ENCODE assay signal across 9 mouse cellular contexts in the genomic region with DNA sequence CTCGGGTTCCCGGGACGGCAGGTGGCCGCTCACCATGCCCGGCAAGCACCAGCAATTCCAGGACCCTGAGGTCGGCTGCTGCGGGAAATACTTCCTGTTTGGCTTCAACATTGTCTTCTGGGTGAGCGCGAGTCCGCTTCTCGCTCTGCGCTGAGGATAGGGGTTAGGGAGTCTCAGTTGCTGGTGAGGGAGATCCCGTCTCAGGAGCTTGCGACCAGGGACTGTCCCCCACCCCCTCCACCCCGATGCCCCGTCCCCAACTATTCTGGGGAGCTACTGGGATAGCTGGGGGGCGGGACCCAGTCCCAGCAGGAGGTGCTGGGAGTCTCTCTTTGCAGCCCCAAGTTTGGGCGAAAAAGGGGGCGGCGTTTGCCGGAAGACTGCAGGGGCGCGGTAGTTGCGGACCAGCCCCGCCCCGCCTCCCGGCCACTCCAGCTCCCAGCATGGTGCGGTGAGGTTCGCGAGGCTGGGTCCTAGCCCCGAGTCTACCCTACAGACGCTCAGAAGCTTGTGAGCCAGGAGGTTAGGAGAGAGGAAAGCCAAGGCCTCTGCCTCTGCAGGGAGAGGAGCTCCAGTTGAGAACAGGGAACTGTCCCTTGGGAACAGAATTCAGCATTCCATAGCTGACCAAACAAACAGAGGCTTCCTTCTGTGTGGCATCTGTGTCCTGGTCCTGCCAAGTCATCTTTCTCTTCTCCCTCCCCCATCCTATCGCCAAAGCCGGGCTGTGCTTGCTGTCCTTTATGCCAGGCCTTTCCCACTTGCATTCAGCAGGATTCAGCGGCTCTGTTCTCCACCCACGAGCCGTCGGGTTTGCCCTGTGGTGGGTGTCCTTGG. TPM values are rescaled to one million over a fixed set of nuclear protein-coding genes. Genes with fewer than 3 reads are reported as not detected.
A peak's percentile ranks its signal among the peaks of the same experiment; 100 is the strongest.
DNase-seq lines count a peak whose midpoint lies in the region; ATAC-seq and TF ChIP-seq lines count a peak whose summit lies in the region.
"Had no signal": no experiment of that assay in that cellular context is flagged by ENCODE, and none has a peak within 500 bp of the region (broad histone marks: within the 10 kb centered on the region; RNA-seq: fewer than 3 reads in every experiment).

No protein-coding gene starts in this region.

- H3K27ac ChIP-seq in ES-Bruce4 (ENCODE audit: insufficient read depth, low read length), result no peak overlapping the region
- H3K27ac ChIP-seq in embryonic facial prominence, embryonic 11.5 days (replicated peaks; ENCODE audit: low read depth, low read length), result no peak overlapping the region; the same call in 1 of the 2 replicates
- no peak overlapping the region for H3K27ac ChIP-seq in heart, embryonic 14.5 days (replicated peaks in 1 of 2; ENCODE audit: control insufficient read depth in 1 of 2, insufficient read depth in 1 of 2, low read depth in 2 of 2, low read length in 2 of 2)
- H3K27ac ChIP-seq in lung, postnatal 0 days (ENCODE audit: low read length), result peak overlapping the region; percentile 63

- DNase-seq in adrenal gland, adult 2 months, result peak; percentile 72
- DNase-seq in embryonic facial prominence, embryonic 11.5 days (ENCODE audit: low spot score), result peak; percentile 41
- peak; percentile 76 for DNase-seq in kidney, postnatal 10 days
- DNase-seq in lung, postnatal 0 days (ENCODE audit: low spot score), result peak; percentile 59
- DNase-seq in retina, postnatal 1 day, result peak; percentile 61
- DNase-seq in yolk sac, embryonic 10.5 days (ENCODE audit: low spot score), result no peak

- peak overlapping the region; percentile 76 for H3K4me3 ChIP-seq in ES-Bruce4 (ENCODE audit: low read depth, low read length)
- H3K4me3 ChIP-seq in embryonic facial prominence, embryonic 11.5 days (ENCODE audit: low read depth, low read length), result peak overlapping the region; percentile 46
- peak overlapping the region; percentile 56 for H3K4me3 ChIP-seq in heart, embryonic 14.5 days (ENCODE audit: control insufficient read depth in 1 of 2, insufficient read depth in 1 of 2, low read depth in 1 of 2, low read length in 2 of 2)
- H3K4me3 ChIP-seq in lung, postnatal 0 days (ENCODE audit: low read depth, low read length), result peak overlapping the region; percentile 57

- no peaks in the 10 kb centered on the region for H3K27me3 ChIP-seq in ES-Bruce4 (ENCODE audit: control insufficient read depth, insufficient read depth, low read length, poor library complexity, severe bottlenecking)
- H3K27me3 ChIP-seq in embryonic facial prominence, embryonic 11.5 days (ENCODE audit: control insufficient read depth, insufficient read depth, low read length), result peaks cover 4% of the 10 kb centered on the region; the same call in 1 of the 2 replicates
- H3K27me3 ChIP-seq in heart, embryonic 14.5 days (ENCODE audit: control insufficient read depth, insufficient read depth, low read length), result peaks cover 30% of the 10 kb centered on the region
- no peaks in the 10 kb centered on the region for H3K27me3 ChIP-seq in lung, postnatal 0 days (replicated peaks; ENCODE audit: insufficient read depth, low read length)

- H3K9me3 ChIP-seq in ES-Bruce4 (replicated peaks; ENCODE audit: control insufficient read depth, insufficient read depth, low read length, poor library complexity, severe bottlenecking), result no peaks in the 10 kb centered on the region
- H3K9me3 ChIP-seq in embryonic facial prominence, embryonic 11.5 days (replicated peaks; ENCODE audit: control insufficient read depth, low read length), result no peaks in the 10 kb centered on the region
- no peaks in the 10 kb centered on the region for H3K9me3 ChIP-seq in heart, embryonic 14.5 days (ENCODE audit: control insufficient read depth, low read length)
- H3K9me3 ChIP-seq in lung, postnatal 0 days (ENCODE audit: low read length), result no peaks in the 10 kb centered on the region

- peak overlapping the region; percentile 92 for H3K4me2 ChIP-seq in embryonic facial prominence, embryonic 11.5 days (ENCODE audit: low read depth, low read length)
- peak overlapping the region; percentile 95 for H3K4me2 ChIP-seq in heart, embryonic 14.5 days (ENCODE audit: low read length)
- H3K4me2 ChIP-seq in lung, postnatal 0 days (replicated peaks; ENCODE audit: low read depth, low read length), result peak overlapping the region; percentile 97

- H3K36me3 ChIP-seq in ES-Bruce4 (ENCODE audit: control insufficient read depth, insufficient read depth, low read length, poor library complexity, severe bottlenecking), result no peaks in the 10 kb centered on the region
- H3K36me3 ChIP-seq in embryonic facial prominence, embryonic 11.5 days (replicated peaks; ENCODE audit: control insufficient read depth, insufficient read depth, low read depth, low read length), result no peaks in the 10 kb centered on the region
- no peaks in the 10 kb centered on the region for H3K36me3 ChIP-seq in heart, embryonic 14.5 days (ENCODE audit: control insufficient read depth, insufficient read depth, low read length)
- H3K36me3 ChIP-seq in lung, postnatal 0 days (ENCODE audit: insufficient read depth, low read length), result no peaks in the 10 kb centered on the region

- H3K9ac ChIP-seq in ES-Bruce4 (ENCODE audit: low read depth, poor library complexity, severe bottlenecking), result peak overlapping the region; percentile 49
- H3K9ac ChIP-seq in embryonic facial prominence, embryonic 11.5 days (replicated peaks; ENCODE audit: low read length), result peak overlapping the region; percentile 32
- H3K9ac ChIP-seq in heart, embryonic 14.5 days (ENCODE audit: low read length), result peak overlapping the region; percentile 55
- H3K9ac ChIP-seq in lung, postnatal 0 days (replicated peaks; ENCODE audit: low read depth), result peak overlapping the region; percentile 47

- peaks cover 3% of the 10 kb centered on the region for H3K4me1 ChIP-seq in ES-Bruce4 (ENCODE audit: control insufficient read depth, insufficient read depth, low read length)
- 0 out of 2 replicates have a peak, but pooled peaks cover 2% of the 10 kb centered on the region for H3K4me1 ChIP-seq in embryonic facial prominence, embryonic 11.5 days (ENCODE audit: control insufficient read depth, insufficient read depth, low read length)
- peaks cover 0 to 10% of the 10 kb centered on the region in 2 experiments; a peak in 3 of 4 replicates for H3K4me1 ChIP-seq in heart, embryonic 14.5 days (ENCODE audit: control insufficient read depth in 2 of 2, insufficient read depth in 2 of 2, low read length in 2 of 2)
- H3K4me1 ChIP-seq in lung, postnatal 0 days (ENCODE audit: insufficient read depth, low read depth, low read length), result peaks cover 5% of the 10 kb centered on the region

- no peak for TF ChIP-seq POLR2A in ES-Bruce4 (IDR thresholded peaks at IDR 0.05; ENCODE audit: insufficient read depth, low read length)

- TF ChIP-seq CTCF in ES-Bruce4 (IDR thresholded peaks at IDR 0.05; ENCODE audit: low read depth, low read length), result no peak
- no peak for TF ChIP-seq CTCF in lung, postnatal 0 days (IDR thresholded peaks at IDR 0.05)

- under 1% methylated on average over 36 of the region's 38 CpGs for WGBS in embryonic facial prominence, embryonic 11.5 days
- WGBS in heart, embryonic 14.5 days, result 2% methylated on average over 37 of the region's 38 CpGs
- 1% methylated on average over 34 of the region's 38 CpGs for WGBS in lung, postnatal 0 days

- peak; percentile 69 for ATAC-seq in embryonic facial prominence, embryonic 11.5 days (replicated peaks; ENCODE audit: insufficient number of reproducible peaks, low FRiP score, low TSS enrichment, low read depth)
- 0 out of 2 replicates have a peak, but pooled peaks have one; percentile 32 for ATAC-seq in heart, embryonic 14.5 days (ENCODE audit: insufficient number of reproducible peaks, insufficient read depth, low FRiP score, low read depth)
- peak; percentile 51 for ATAC-seq in lung, postnatal 0 days

- 0 out of 2 replicates have a peak, but pooled peaks have one; percentile 10 for TF ChIP-seq EP300 in ES-Bruce4 (IDR thresholded peaks at IDR 0.05; ENCODE audit: insufficient read depth, low read depth, low read length)
- TF ChIP-seq EP300 in lung, postnatal 0 days (IDR thresholded peaks at IDR 0.05), result no peak

RNA-seq across cellular contexts. Expression of a gene that starts 0.6 kb away (rescaled TPM):
- 7.0 and 12.3 TPM in 2 replicates for polyA plus RNA-seq in ES-Bruce4 (2011; ENCODE audit: insufficient read depth, insufficient read length, low read depth, missing spikeins)
- total RNA-seq in adrenal gland, adult 2 months (2021), result 10 to 100 TPM; 36.0 to 42.7 TPM
- 31.1 and 34.0 TPM in 2 replicates for polyA plus RNA-seq in adrenal gland, adult 2 months (2012; rRNA removed)
- polyA plus RNA-seq in embryonic facial prominence, embryonic 11.5 days (2014; fragmentation: Nextera tagmentation; extraction: Ambion mirVana), result 6.7 and 8.5 TPM in 2 replicates
- 3.5 and 4.2 TPM in 2 replicates for polyA plus RNA-seq in heart, embryonic 14.5 days (2014; fragmentation: Nextera tagmentation; extraction: Ambion mirVana)
- 32.9 and 40.5 TPM in 2 replicates for polyA plus RNA-seq in lung, postnatal 0 days (2015; fragmentation: Nextera tagmentation; extraction: Ambion mirVana)

RNA-seq across cellular contexts. Expression of a gene that starts 6.0 kb away (rescaled TPM):
- polyA plus RNA-seq in ES-Bruce4 (2011; ENCODE audit: insufficient read depth, insufficient read length, low read depth, missing spikeins), result not detected in 2 replicates
- not detected for total RNA-seq in adrenal gland, adult 2 months (2021)
- polyA plus RNA-seq in adrenal gland, adult 2 months (2012; rRNA removed), result not detected in 2 replicates
- polyA plus RNA-seq in embryonic facial prominence, embryonic 11.5 days (2014; fragmentation: Nextera tagmentation; extraction: Ambion mirVana), result not detected in 2 replicates
- polyA plus RNA-seq in heart, embryonic 14.5 days (2014; fragmentation: Nextera tagmentation; extraction: Ambion mirVana), result not detected in 2 replicates
- polyA plus RNA-seq in lung, postnatal 0 days (2015; fragmentation: Nextera tagmentation; extraction: Ambion mirVana), result not detected in 2 replicates
- total RNA-seq: gastrocnemius, postnatal 4 days had no signal

RNA-seq across cellular contexts. Expression of a gene that starts 23.4 kb away (rescaled TPM):
- polyA plus RNA-seq in ES-Bruce4 (2011; ENCODE audit: insufficient read depth, insufficient read length, low read depth, missing spikeins), result 2.7 and 2.8 TPM in 2 replicates
- total RNA-seq in adrenal gland, adult 2 months (2021), result 1 to 10 TPM; 1.5 to 2.0 TPM
- polyA plus RNA-seq in adrenal gland, adult 2 months (2012; rRNA removed), result 2.2 and 5.4 TPM in 2 replicates
- 0.36 and 0.46 TPM in 2 replicates for polyA plus RNA-seq in embryonic facial prominence, embryonic 11.5 days (2014; fragmentation: Nextera tagmentation; extraction: Ambion mirVana)
- not detected in 2 replicates for polyA plus RNA-seq in heart, embryonic 14.5 days (2014; fragmentation: Nextera tagmentation; extraction: Ambion mirVana)
- polyA plus RNA-seq in lung, postnatal 0 days (2015; fragmentation: Nextera tagmentation; extraction: Ambion mirVana), result not detected in 2 replicates

RNA-seq across cellular contexts. Expression of a gene that starts 40.1 kb away (rescaled TPM):
- polyA plus RNA-seq in ES-Bruce4 (2011; ENCODE audit: insufficient read depth, insufficient read length, low read depth, missing spikeins), result not detected in 2 replicates
- 1 to 10 TPM; 2.3 to 4.3 TPM for total RNA-seq in adrenal gland, adult 2 months (2021)
- polyA plus RNA-seq in adrenal gland, adult 2 months (2012; rRNA removed), result 1.9 and 2.6 TPM in 2 replicates
- 3.0 and 3.4 TPM in 2 replicates for polyA plus RNA-seq in embryonic facial prominence, embryonic 11.5 days (2014; fragmentation: Nextera tagmentation; extraction: Ambion mirVana)
- 0.08 and 0.12 TPM in 2 replicates for polyA plus RNA-seq in heart, embryonic 14.5 days (2014; fragmentation: Nextera tagmentation; extraction: Ambion mirVana)
- 0.04 TPM in 1 of 2 replicates, not detected in the other for polyA plus RNA-seq in lung, postnatal 0 days (2015; fragmentation: Nextera tagmentation; extraction: Ambion mirVana)
